Mouse (Mus musculus) testis, adult 2 months (tissue): ENCODE results near the gene Oxnad1.

Source experiments
- CTCF ChIP-seq: fragments of 200-500 bp; IDR thresholded peaks from 2 replicates; pipeline ENCODE4 v1.5.1; 2012; ENCODE audit warnings: low read depth, mild to moderate bottlenecking, inconsistent platforms, low read length, moderate library complexity; ENCODE audit not compliant: control insufficient read depth, insufficient read depth, insufficient replicate concordance
- POLR2A ChIP-seq: fragments of 200-500 bp; IDR thresholded peaks from 2 replicates; pipeline ENCODE4 v1.6.1; 2012; ENCODE audit warnings: low read depth, mild to moderate bottlenecking, inconsistent platforms, low read length, moderate library complexity; ENCODE audit not compliant: control insufficient read depth

DNA sequence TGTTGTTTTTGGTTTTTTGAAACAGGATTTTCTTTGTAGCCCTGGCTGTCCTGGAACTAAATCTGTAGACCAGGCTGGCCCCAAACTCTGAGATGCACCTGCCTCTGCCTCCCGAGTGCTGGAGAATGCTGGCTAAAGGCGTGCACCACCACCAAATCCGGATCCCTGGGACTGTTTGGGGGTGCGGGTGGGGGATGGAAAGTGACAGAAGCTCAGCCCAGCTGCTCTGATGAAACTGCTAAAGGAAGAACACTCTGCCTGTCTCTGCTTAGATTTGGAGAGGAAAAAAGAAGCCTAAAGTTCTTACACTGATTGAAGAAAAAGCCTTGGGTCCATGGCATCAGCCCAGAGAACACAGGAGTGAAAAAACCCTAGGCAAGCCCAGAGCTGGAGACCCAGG lies 18.4 kb downstream of the Oxnad1 start:
- TF ChIP-seq POLR2A (no peak), CTCF (no peak)
